Mouse (Mus musculus) kidney, adult 2 months (tissue): ENCODE data around the gene Rtn4rl1. TPM values are rescaled to one million over a fixed set of nuclear protein-coding genes. Genes with fewer than 3 reads are reported as not detected.

Experiments used
- DNase-seq: peaks from one replicate; pipeline ENCODE4 v3.0.0; 2021
- H3K27ac ChIP-seq: fragments of 200-500 bp; 2 replicates; pipeline ENCODE4 v1.5.1; 2012; ENCODE audit warnings: low read depth, low read length, control low read depth, inconsistent platforms; ENCODE audit not compliant: insufficient read depth
- H3K27me3 ChIP-seq: fragments of 200-500 bp; replicated peaks from 2 replicates; pipeline ENCODE4 v1.6.1; 2012; ENCODE audit warnings: mild to moderate bottlenecking, moderate library complexity, low read length, inconsistent platforms; ENCODE audit not compliant: control insufficient read depth, insufficient read depth
- H3K36me3 ChIP-seq: fragments of 200-500 bp; 2 replicates; pipeline ENCODE4 v1.6.1; 2012; ENCODE audit warnings: mild to moderate bottlenecking, moderate library complexity, low read length, inconsistent platforms; ENCODE audit not compliant: control insufficient read depth, insufficient read depth
- H3K4me1 ChIP-seq: fragments of 200-500 bp; 2 replicates; pipeline ENCODE4 v1.6.1; 2011; ENCODE audit warnings: low read length; ENCODE audit not compliant: control insufficient read depth, insufficient read depth
- H3K4me3 ChIP-seq: fragments of 200-500 bp; 2 replicates; pipeline ENCODE4 v1.5.1; 2011; ENCODE audit warnings: mild to moderate bottlenecking, low read depth, low read length, control low read depth; ENCODE audit not compliant: insufficient read depth
- CTCF ChIP-seq: fragments of 200-500 bp; conservative IDR thresholded peaks from 2 replicates; pipeline ENCODE4 v1.5.1; 2011; ENCODE audit warnings: low read depth, mild to moderate bottlenecking, control low read depth, low read length, moderate library complexity, mixed read lengths; ENCODE audit not compliant: insufficient read depth, insufficient read length
- POLR2A ChIP-seq: fragments of 200-500 bp; IDR thresholded peaks from one replicate; pipeline ENCODE4 v1.6.1; 2011; ENCODE audit warnings: low read depth, low read length, control low read depth
- WGBS: fragments of 180-500 bp; shearing (Covaris S2); methylation state at CpG from one replicate; pipeline ENCODE4 v1.1.7; 2018; 5-methylcytosine and 5-hydroxymethylcytosine counted together
- polyA plus RNA-seq: library from polyadenylated mRNA; depleted of rRNA; stranded (reverse); fragments of >200 nt; gene quantifications from 2 replicates; pipeline ENCODE4 v1.2.3, GENCODE M21; 2012

Gene Rtn4rl1
- polyA plus RNA-seq, 1 experiment, result 11.3 TPM

DNA sequence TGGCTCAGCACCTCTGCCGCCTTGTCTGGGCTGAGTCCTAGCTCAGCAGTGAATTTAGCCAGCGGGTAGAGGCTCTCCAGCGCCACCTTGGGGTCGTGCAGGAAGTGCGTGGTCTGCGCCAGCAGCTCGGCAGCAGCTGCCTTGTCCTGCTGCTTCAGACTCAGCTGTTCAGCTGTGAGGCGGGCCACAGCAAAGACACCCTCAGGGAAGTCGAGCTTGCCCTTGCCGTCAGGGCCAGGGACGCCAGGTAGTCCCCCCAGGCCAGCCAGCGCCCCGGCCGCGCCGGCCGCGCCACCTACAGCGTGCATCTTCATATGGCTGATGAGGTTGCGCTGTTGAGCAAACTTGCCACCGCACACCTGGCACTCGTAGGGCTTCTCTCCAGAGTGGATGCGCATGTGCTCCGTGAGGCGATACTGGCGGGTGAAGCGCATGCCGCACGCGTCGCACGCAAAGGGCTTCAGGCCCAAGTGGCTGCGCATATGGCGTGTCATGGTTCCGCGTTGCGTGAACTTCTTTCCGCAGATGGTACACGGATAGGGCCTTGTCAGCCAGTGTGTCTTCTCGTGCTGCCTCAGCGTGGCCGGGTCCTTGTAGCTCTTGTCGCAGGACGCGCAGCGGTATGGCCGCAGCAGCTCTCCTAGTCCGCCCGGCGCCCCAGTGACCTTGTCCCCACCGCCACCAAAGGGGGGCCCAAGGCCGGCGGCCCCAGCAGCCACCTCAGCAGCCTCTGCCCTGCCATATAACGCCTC lies 28.0 kb upstream of the Rtn4rl1 start:
- Histone ChIP-seq H3K36me3 (no peaks in the 10 kb centered on the region; the same call in 1 of the 2 replicates), H3K4me1 (peaks cover 9% of the 10 kb centered on the region; the same call in 1 of the 2 replicates), H3K27ac (no peak overlapping the region), H3K4me3 (peak overlapping the region; percentile 11), H3K27me3 (no peaks in the 10 kb centered on the region)
- peak; percentile 90 for DNase-seq
- TF ChIP-seq POLR2A (no peak), CTCF (peak; percentile 91)
- whole genome bisulfite sequencing, result 28% methylated on average over 54 of the region's 54 CpGs

DNA sequence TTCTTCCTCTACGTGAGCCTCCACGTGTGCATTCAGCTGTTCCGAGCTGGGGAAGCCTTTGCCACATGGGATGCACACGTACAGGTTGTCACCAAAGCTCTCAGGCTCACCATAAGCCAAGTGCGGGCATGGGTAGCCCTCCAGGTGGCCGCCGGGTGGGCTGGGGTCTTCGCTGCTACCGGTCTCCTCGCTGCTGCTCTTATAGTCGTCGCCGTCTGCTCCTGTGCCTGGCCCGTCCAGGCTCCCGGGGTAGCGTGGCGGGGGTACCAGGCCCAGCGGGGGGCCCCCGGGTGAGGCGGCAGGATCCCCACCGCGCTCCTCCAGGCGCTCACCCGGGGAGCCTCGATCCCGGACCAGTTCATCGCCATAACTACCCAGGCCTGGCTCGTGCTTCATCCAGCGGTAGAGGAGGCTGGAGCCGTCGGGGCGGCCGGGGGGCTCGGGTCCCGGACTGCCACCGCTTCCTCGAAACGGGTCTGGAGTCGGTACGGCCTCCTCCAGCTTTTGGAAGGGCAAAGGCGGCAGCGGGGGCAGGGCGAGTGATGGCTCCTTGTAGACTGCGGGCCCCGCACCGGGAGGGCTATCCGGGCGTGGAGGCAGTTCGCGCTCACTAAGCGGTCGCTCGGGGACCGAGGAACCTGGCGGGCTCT lies 27.3 kb upstream of the Rtn4rl1 start:
- WGBS, result 22% methylated on average over 55 of the region's 55 CpGs
- Histone ChIP-seq H3K27ac (no peak overlapping the region), H3K36me3 (no peaks in the 10 kb centered on the region; the same call in 1 of the 2 replicates), H3K4me3 (peak overlapping the region; percentile 56), H3K4me1 (peaks cover 9% of the 10 kb centered on the region; the same call in 1 of the 2 replicates), H3K27me3 (no peaks in the 10 kb centered on the region)
- no peak for TF ChIP-seq CTCF
- TF ChIP-seq POLR2A, result no peak
- peak; percentile 29 for DNase-seq

DNA sequence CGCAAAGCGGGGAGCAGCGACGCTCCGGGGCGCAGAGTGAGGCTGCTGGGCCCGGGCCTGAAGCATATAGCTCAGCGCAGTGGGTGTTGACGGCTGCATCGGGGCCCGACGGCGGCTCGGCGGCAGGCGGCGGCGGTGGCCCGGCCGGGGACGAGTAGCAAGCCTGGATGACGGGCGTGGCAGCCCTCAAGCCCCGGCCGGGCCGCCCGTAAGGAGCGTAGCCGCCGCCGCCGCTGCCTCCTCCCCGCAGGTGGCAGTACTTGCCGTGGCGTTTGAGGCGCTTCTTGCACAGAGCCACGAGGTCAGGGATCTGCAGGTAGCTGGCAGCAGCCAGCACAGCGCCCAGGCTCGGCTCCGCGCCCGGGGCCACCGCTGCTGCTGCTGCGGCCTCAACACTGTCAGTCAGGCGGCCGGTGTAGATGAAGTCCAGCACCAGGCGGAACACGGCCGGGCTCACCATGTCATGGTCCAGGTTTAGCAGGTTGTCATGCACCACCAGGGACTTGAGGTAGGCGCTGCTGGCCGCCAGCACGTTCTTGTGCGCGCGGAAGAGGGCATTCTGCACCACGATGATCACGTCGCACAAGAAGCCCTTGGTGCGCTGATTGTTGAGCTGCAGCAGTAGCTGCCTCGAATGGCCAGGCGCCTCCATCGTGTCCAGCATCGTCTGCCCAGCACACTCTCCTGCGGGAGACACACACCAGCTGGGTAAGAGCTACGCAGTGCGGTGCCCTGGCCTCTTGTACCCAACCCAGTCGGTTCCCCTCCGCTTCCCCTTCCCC lies 26.5 kb upstream of the Rtn4rl1 start:
- H3K27me3 ChIP-seq, result no peaks in the 10 kb centered on the region
- peak; percentile 77 for DNase-seq
- H3K36me3 ChIP-seq, result no peaks in the 10 kb centered on the region; the same call in 1 of the 2 replicates
- H3K4me3 ChIP-seq, result peak overlapping the region; percentile 56
- WGBS, result 10% methylated on average over 68 of the region's 68 CpGs
- TF ChIP-seq POLR2A (no peak), CTCF (peak; percentile 18; the same call in 1 of the 2 replicates)
- peaks cover 9% of the 10 kb centered on the region; the same call in 1 of the 2 replicates for H3K4me1 ChIP-seq
- peak overlapping the region; percentile 27 for H3K27ac ChIP-seq

DNA sequence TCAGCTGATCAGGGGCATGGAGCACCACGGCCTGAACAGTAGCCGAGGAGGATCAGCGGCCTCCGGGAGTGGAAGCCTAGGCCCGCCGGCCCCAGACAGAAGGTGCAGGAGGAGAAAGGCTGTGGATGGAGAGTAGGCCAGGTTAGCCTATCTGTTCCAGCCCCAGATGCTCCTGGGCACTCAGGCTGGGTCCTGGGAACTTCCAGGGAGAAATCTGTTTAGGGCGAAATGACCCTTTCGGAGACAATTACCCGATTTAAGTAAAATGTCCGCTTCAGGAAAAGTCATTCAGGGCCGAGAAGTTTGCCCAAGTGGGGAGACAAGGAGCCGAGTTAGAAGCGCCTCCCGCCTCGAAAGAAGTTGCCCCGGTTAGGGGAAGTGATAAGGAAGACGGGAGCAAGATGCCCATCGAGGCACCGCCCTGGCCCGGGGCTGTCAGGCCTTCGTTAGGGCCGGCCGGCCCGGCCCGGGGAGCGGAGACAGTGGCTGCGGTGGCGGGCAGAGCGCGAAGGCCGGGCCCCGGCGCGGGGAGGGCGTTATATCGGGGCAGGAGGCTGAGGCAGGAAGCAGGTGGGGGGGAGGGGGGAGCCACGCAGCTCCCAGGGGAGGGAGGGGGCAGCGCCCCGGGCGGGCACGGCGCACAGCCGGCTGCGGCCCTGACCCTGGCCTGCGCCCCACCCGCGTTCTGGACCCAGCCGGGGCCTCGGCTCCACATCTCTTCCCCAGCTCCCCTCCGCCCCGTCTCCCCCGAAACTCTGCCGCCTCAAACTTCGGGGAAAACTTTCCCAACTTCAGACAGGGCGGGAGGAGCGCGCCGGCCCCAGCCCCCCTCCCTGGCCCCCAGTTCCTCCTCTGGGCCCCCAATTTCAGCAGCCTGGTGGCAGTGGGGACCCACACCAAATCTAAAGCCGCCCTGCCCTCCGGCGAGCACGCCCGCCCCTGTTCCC lies 25.7 kb upstream of the Rtn4rl1 start:
- WGBS, result 23% methylated on average over 56 of the region's 63 CpGs
- H3K27ac ChIP-seq, result peak overlapping the region; percentile 27

DNA sequence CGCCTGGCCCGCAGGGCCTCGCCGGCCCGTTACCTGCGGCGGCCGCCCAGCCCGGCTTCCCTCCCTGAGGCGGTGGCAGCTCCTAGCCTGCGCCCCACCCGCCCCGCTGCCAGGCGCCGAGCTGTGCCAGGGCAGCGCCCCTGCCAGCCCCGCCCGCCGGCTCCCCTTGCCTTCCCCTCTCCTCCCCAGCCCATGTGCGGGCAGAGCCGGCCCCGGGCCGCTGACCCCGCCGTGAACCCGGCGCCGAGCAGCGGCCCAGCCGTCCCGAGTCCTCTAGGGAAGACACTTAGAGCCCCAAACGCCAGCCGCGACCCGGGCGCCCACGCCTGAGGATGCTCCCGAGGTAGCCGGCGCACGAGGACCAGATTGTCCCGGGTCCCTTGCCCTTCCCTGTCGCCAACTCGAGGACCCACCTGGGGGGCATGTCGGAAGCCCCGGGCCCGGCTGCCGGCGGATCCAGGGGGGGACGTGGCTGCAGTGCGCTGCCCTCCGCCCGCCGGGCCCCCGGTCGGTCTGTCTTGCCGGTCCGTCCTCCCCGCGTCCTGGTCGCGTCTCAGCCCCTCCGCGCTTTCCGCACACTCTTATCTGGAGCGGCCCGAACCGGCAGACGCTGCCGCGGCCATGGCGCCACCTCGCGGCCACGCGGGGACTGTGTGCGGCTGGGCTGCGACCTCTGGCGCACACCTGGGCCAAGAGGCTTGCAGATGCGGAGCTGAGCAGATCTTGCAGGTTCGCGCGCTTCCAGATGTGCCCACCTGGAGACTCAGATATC lies 24.8 kb upstream of the Rtn4rl1 start:
- no peaks in the 10 kb centered on the region for H3K27me3 ChIP-seq
- no peaks in the 10 kb centered on the region for H3K36me3 ChIP-seq
- under 1% methylated on average over 81 of the region's 83 CpGs for WGBS
- peaks cover 6% of the 10 kb centered on the region; the same call in 1 of the 2 replicates for H3K4me1 ChIP-seq
- peak overlapping the region; percentile 56 for H3K4me3 ChIP-seq
- H3K27ac ChIP-seq, result peak overlapping the region; percentile 40; the same call in 1 of the 2 replicates
- TF ChIP-seq POLR2A (peak; percentile 27), CTCF (peak; percentile 86)
- peak; percentile 88 for DNase-seq

More for the DNA sequence above, 25.7 kb upstream of the Rtn4rl1 start:
- TF ChIP-seq POLR2A, result no peak
- TF ChIP-seq CTCF, result no peak
- H3K4me3 ChIP-seq, result peak overlapping the region; percentile 56
- H3K4me1 ChIP-seq, result peaks cover 9% of the 10 kb centered on the region; the same call in 1 of the 2 replicates
- H3K36me3 ChIP-seq, result no peaks in the 10 kb centered on the region
- H3K27me3 ChIP-seq, result no peaks in the 10 kb centered on the region
- DNase-seq, result peak; percentile 50
